Mouse (Mus musculus) gastrocnemius, adult 2 months (tissue): ENCODE measurements around the gene Rbm38. TPM values are rescaled to one million over a fixed set of nuclear protein-coding genes. Genes with fewer than 3 reads are reported as not detected.

ENCODE experiments used
- DNase-seq: peaks from one replicate; pipeline ENCODE4 v3.0.0; 2022
- H3K27ac ChIP-seq: fragments of 200-600 bp; 2 replicates; pipeline ENCODE4 v1.8.1; 2022; ENCODE audit warnings: mild to moderate bottlenecking
- H3K4me3 ChIP-seq: fragments of 200-600 bp; 2 replicates; pipeline ENCODE4 v1.8.1; 2022; ENCODE audit warnings: mild to moderate bottlenecking, moderate library complexity
- CTCF ChIP-seq: fragments of 200-600 bp; IDR thresholded peaks from 2 replicates; pipeline ENCODE4 v1.8.1; 2022; ENCODE audit warnings: antibody characterized with exemption, mild to moderate bottlenecking, moderate library complexity
- intact Hi-C: fragments of 180-260 bp; cut with DNase I; formaldehyde crosslinking; loops from one replicate; pipeline ENCODE4 v1.15.1; 2025
- total RNA-seq, 2 experiments: library from RNA; stranded (reverse); gene quantifications; 2 replicates each; pipeline ENCODE4 v1.2.3; 2021

Rbm38 gene
- total RNA-seq, 2 experiments from 2014 or later = 181 to 246 TPM

DNA sequence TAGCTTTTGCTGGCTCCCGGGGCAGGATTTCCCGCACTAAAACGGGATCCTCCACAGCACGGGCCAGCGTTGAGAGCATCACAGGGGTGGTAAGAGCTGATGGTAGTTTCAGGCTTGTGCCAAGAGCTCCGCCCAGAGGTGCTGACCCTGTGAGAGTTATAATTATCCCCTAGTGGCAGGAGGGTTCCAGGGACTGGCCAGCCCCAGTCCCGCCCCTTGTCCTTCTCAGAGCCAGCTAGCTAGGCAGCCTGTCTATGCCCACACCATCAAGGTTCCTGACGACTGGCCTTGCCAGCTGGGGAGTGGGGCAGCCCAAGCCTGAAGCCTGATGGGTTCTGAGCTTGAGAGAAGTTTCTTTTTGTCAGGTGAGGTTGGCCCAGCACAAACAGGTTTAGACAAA, 1.7 kb upstream of the Rbm38 start:
- DNase-seq = peak; percentile 88

DNA sequence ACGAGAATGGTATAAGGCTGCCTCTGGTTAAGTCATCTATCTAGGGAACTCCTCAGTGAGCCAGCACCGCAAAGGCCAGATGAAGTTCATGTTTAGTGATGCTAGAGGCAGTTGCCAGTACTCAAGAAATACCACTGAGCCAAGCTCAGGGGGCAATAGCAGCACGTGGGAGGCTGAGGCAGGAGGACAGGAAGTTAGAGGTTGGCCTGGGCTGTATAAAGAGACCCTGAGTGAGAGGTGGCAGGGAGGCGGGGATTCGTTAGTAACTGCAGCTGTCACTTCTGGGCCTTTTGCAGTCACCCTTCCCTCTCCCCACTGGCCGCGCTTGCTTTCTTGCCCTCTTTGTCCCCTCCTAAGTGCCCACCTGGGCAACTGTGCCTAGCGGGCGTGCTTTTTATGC, 976 bp upstream of the Rbm38 start:
- H3K27ac ChIP-seq = peak overlapping the region; percentile 92
- no peak for TF ChIP-seq CTCF
- H3K4me3 ChIP-seq = peak overlapping the region; percentile 75
- intact Hi-C loops = loop anchor here (10.0 kb wide), 1 partner anchor 645 kb away; the partner anchor contains the start of genes Aurka and Cstf1
- DNase-seq = no peak

More for the DNA sequence above, 1.7 kb upstream of the Rbm38 start:
- intact Hi-C loops = loop anchor here (10.0 kb wide), 1 partner anchor 644 kb away; the partner anchor contains the start of genes Aurka and Cstf1
- peak; percentile 31 for TF ChIP-seq CTCF
- Histone ChIP-seq H3K27ac (peak overlapping the region; percentile 92), H3K4me3 (peak overlapping the region; percentile 75)

DNA sequence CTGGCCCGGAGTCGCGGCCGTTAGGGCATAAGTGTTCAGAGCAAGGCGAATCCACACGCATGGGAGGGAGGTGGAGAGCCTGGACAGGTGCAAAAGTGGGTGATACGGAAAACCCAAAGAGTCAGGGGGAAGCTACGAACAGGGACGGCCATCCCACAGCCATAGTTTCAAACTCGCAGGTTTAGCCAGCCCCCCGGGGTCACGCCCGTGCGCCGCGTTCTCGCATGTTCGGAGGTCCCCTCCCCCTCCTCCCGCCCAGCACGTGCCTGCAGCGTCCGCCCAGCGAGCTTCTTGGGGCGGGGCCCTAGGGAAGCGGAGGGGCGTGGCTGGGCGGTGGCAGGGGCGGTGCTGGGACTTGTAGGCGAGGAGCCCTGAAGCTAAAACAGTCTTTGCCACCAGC, 508 bp upstream of the Rbm38 start:
- H3K4me3 ChIP-seq = peak overlapping the region; percentile 75
- H3K27ac ChIP-seq = peak overlapping the region; percentile 92
- intact Hi-C loops = loop anchor here (10.0 kb wide), 1 partner anchor 645 kb away; the partner anchor contains the start of genes Aurka and Cstf1
- TF ChIP-seq CTCF = no peak
- DNase-seq = peak; percentile 95

DNA sequence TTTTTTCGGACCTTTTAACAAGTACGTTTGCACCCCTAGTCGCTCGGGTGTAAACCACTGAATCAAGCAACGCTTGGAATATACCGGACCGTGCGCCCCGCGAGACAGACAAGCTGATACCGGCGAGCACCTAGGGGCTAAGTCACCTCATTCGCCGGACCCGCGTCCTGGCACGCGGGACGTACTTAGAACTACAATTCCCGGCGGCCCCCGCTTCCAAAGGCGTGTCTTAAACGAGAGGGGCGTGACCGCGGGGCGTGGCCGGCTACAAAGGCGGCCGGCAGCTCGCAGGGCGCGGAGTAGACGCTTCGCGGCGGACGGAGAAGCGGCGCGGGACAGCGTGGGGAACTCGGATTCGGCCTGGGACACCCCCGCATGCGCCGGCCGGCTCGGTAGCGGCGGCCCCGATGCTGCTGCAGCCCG, 1.3 kb downstream of the Rbm38 start:
- no peak for TF ChIP-seq CTCF
- Histone ChIP-seq H3K27ac (peak overlapping the region; percentile 95), H3K4me3 (peak overlapping the region; percentile 85)
- DNase-seq = peak; percentile 96
- intact Hi-C loops = loop anchor here (2.0 kb wide), 1 partner anchor 59 kb away; no protein-coding TSS in a partner anchor

DNA sequence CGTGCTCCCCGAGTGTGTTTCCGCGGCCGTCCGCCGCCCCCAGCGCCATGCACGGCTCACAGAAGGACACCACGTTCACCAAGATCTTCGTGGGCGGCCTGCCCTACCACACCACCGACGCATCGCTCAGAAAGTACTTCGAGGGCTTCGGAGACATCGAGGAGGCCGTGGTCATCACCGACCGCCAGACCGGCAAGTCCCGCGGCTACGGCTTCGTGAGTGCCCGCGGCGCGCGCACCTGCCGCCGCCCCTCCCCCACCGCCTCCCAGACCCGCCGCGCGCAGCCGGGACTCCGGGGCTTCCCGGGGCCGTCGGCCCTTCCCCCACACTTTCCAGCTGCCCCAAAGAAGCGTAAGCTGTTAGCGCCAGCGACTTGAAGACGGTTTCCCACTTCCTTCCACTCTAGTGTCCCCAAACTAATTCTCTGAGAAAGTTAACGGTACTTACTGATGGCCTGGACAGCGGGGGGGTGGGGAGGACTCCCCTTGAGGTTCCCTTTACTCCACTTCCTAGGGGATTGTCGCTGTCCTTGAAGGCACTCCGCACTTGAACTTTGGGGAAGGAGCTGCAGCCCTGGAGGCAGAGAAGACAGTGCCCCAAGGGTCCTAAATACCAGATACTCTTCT, 1.9 kb downstream of the Rbm38 start:
- Histone ChIP-seq H3K27ac (peak overlapping the region; percentile 95), H3K4me3 (peak overlapping the region; percentile 85)
- DNase-seq = peak; percentile 77
- TF ChIP-seq CTCF = no peak
- intact Hi-C loops = loop anchor here (2.0 kb wide), 1 partner anchor 59 kb away; no protein-coding TSS in a partner anchor

DNA sequence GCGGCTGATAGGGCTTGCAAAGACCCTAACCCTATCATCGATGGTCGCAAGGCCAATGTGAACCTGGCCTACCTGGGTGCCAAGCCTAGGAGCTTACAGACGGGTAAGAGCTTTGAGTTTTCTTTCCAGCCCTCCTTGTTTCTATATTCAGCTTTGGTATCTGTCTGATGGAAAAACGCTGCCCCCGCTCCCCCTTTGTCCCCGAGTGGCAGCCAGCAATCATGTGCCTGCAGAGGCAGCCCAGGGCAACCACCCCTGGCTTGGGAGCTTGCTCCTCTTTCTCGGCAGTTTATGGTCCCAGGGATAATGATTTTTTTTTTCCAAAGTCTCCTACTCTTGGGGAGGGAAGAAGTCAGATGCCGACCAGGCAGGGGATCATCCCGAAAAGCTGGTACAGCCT, 2.5 kb downstream of the Rbm38 start:
- Histone ChIP-seq H3K27ac (peak overlapping the region; percentile 95), H3K4me3 (peak overlapping the region; percentile 85)
- TF ChIP-seq CTCF = no peak
- intact Hi-C loops = loop anchor here (2.0 kb wide), 1 partner anchor 58 kb away; no protein-coding TSS in a partner anchor
- peak; percentile 71 for DNase-seq

DNA sequence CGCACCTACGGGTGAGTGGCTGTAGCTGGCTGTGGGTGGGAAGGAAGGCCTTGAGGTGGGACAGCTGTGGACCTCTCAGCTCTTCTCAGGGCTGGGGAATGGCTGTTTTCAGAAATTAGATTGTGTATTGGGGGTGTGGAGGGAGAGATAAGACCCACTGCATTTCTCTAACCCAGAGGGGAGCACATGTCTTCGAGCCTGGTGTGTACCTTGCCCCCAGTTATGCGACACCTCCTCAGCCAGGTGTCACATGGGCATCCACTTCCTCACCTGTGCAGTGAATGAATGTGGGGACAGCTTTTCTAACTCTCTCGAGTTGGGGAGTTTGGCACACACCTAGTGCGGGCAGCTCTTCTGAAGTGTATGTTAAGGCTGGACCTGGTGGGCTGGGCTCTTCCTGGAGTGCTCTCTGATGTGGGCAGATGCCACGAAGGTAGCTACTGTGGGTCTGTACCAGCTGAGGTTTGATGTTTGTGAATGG, 3.1 kb downstream of the Rbm38 start:
- Histone ChIP-seq H3K4me3 (peak overlapping the region; percentile 85), H3K27ac (peak overlapping the region; percentile 95)
- intact Hi-C loops = loop anchor here (2.0 kb wide), 1 partner anchor 57 kb away; no protein-coding TSS in a partner anchor
- no peak for DNase-seq
- no peak for TF ChIP-seq CTCF

- peak overlapping the region; percentile 95 for H3K27ac ChIP-seq
- intact Hi-C loops = loop anchor here (2.0 kb wide), 1 partner anchor 57 kb away; no protein-coding TSS in a partner anchor
- no peak for DNase-seq
- H3K4me3 ChIP-seq = peak overlapping the region; percentile 85
- no peak for TF ChIP-seq CTCF
Measured at GRCm38 (mm10) chr2:173023966-173024365, 3.7 kb downstream of the Rbm38 start.

- no peak for TF ChIP-seq CTCF
- peak overlapping the region; percentile 85 for H3K4me3 ChIP-seq
- peak; percentile 53 for DNase-seq
- intact Hi-C loops = no loop called here
- H3K27ac ChIP-seq = peak overlapping the region; percentile 95
Measured at GRCm38 (mm10) chr2:173024392-173024791, 4.1 kb downstream of the Rbm38 start.

DNA sequence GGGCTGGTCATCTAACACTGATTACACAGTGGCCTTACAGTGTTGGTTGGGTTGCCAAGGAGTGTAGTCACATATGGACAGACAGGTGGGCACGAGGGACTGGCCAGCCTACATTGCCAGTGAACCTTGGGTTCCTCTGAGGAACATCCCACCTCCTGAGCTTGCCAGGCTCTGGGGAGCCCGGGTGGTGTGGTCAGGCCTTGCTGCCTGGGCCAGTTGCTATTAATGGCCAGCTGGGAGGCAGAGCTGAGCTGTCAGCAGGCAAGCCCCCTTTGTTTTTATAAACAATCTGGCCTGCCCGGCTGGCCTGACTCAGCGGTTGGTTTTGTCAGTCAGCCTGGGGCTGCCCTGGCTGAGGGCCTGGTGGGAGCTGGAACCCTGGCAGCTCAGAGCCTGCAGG, 4.6 kb downstream of the Rbm38 start:
- H3K27ac ChIP-seq = peak overlapping the region; percentile 95
- no peak for TF ChIP-seq CTCF
- intact Hi-C loops = no loop called here
- DNase-seq = peak; percentile 77
- peak overlapping the region; percentile 85 for H3K4me3 ChIP-seq

- Histone ChIP-seq H3K4me3 (peak overlapping the region; percentile 85), H3K27ac (peak overlapping the region; percentile 95)
- no peak for DNase-seq
- intact Hi-C loops = no loop called here
- no peak for TF ChIP-seq CTCF
Measured at GRCm38 (mm10) chr2:173026286-173026685, 6.0 kb downstream of the Rbm38 start.

DNA sequence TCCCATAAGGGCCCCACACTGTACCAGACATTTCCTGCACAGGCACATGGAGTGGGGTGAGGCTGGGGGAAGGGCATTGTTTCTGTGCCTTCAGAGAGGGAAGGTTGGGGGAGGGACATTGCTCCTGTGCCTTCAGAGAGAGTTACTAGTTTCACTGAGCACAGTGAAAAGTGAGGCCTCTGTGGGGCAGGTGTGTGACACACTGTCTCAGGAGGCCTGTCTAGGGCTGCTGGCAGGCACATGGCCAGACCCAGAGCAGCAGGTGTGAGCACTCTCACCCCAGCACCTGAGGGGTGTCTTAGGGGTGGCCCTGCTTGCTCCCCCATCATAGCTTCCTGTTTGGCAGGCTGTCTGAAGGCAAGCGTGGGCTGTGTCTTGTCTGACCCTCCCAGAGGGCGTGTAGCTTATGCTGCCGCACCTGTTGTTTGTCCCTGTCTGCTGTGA, 6.4 kb downstream of the Rbm38 start:
- DNase-seq = peak; percentile 48
- intact Hi-C loops = no loop called here
- TF ChIP-seq CTCF = no peak
- peak overlapping the region; percentile 85 for H3K4me3 ChIP-seq
- peak overlapping the region; percentile 95 for H3K27ac ChIP-seq

GRCm38 (mm10) chr2:173027169-173027823, 7.0 kb downstream of the Rbm38 start:
- H3K27ac ChIP-seq = peak overlapping the region; percentile 95
- DNase-seq = peak; percentile 51
- H3K4me3 ChIP-seq = peak overlapping the region; percentile 85
- intact Hi-C loops = no loop called here
- TF ChIP-seq CTCF = no peak
